Mouse (Mus musculus): ENCODE results near the gene Ttc29. TPM values are rescaled to one million over a fixed set of nuclear protein-coding genes. Genes with fewer than 3 reads are reported as not detected.

The Ttc29 gene
- polyA plus RNA-seq, 1 experiment from 2014 or later = 6.8 TPM

DNA sequence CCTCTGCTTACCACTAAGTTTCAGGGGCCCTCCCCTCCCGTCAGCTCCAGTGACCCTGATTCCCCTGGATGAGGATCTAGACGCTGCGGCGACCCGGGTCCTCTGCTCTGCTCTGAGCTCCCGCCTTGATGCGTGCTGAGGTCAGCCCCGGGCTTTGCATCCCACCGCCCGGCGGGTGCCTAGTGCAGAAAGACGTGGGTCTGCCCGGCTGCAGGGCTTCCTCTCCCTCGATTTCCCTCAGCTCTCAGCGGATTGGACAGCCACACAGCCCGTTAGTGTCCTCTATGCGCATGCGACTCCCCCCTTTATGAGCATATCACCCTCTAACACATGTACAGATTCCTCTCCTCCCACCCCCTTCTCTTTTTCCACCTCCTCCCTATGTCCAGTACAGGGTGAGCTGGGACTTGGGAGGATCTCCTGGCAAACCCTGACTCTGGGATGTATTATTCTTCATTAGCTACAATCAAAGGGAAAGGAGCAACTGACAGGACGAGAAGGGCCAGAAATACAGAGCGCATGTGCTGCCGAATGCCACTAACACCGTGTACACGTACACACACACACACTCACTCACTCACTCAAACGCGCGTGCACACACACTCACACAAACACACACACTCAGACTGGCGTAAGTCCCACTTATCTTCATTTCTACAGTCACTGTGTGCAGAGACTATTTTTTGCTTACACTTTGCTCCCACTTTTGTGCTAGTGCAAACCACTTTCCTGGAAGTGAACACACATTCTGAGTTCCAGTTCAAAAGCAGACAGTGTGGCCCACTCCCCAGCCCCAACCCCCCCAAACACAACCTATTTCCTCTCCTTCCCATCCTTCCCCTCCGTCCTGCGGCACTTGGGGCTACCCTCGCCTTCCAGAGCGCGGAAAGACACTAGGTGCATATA, 224.3 kb downstream of the Ttc29 start:
- no peak for ATAC-seq (ENCODE audit: insufficient number of reproducible peaks, low FRiP score, low TSS enrichment, low read depth)
- Histone ChIP-seq H3K4me2 (replicated peaks) (peak overlapping the region; percentile 58), H3K4me3 (replicated peaks) (peak overlapping the region; percentile 32; the same call in 1 of the 2 replicates), H3K36me3 (no peaks in the 10 kb centered on the region), H3K4me1 (peaks cover 31% of the 10 kb centered on the region), H3K9ac (no peak overlapping the region), H3K9me3 (replicated peaks) (no peaks in the 10 kb centered on the region), H3K27ac (replicated peaks) (no peak overlapping the region), H3K27me3 (peaks cover 91% of the 10 kb centered on the region)
- WGBS = 2% methylated on average over 32 of the region's 32 CpGs

DNA sequence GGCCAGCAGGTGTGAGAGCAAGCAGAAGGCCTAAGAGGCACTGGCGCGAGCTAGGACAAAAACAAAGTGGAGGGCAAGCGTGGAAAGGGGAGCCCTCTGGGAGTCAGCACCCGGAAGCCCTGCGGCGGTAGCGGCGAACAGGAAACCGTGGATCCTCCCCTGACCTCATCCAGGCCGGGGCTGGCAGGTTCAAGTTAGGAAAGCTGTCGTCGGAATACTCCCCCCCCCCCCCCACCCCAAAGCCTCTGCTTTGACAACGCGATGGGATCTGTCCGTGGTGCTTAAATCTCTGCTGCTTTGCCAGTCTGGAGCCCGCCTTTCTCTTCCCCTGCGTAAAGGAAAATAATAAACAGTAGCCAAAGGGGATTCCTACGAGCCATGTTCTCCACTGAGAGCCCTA, 225.0 kb downstream of the Ttc29 start:
- no peak for ATAC-seq (ENCODE audit: insufficient number of reproducible peaks, low FRiP score, low TSS enrichment, low read depth)
- peaks cover 31% of the 10 kb centered on the region for H3K4me1 ChIP-seq
- peak overlapping the region; percentile 14; the same call in 1 of the 2 replicates for H3K4me3 ChIP-seq (replicated peaks)
- H3K9me3 ChIP-seq (replicated peaks) = no peaks in the 10 kb centered on the region
- peaks cover 92% of the 10 kb centered on the region for H3K27me3 ChIP-seq
- H3K36me3 ChIP-seq = no peaks in the 10 kb centered on the region
- no peak overlapping the region for H3K9ac ChIP-seq
- H3K27ac ChIP-seq (replicated peaks) = no peak overlapping the region
- peak overlapping the region; percentile 19; the same call in 1 of the 2 replicates for H3K4me2 ChIP-seq (replicated peaks)
- under 1% methylated on average over 18 of the region's 18 CpGs for WGBS

DNA sequence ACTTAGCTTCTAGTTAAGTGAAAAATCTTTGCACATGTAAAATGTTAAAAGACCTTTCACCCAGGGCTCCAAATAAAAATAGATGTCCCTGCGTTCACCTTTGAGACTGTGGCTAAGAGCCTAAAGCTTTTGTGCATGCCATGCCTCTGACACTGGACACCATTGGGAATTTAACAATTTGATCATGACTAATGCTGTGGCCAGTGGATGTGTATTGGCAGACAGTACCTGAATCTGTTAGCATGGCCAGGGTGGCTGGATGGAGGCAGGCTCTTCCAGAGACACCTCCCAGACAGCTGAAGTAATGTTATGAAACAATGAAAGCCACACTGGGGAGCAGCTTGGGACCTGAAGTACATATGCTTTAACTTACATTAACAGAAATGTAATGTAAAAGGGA, 229.7 kb downstream of the Ttc29 start:
- no peak overlapping the region for H3K27ac ChIP-seq (replicated peaks)
- H3K4me1 ChIP-seq = peaks cover 4% of the 10 kb centered on the region; the same call in 1 of the 2 replicates
- no peak overlapping the region for H3K9ac ChIP-seq
- no peaks in the 10 kb centered on the region for H3K36me3 ChIP-seq
- no peak for ATAC-seq (ENCODE audit: insufficient number of reproducible peaks, low FRiP score, low TSS enrichment, low read depth)
- peaks cover 58% of the 10 kb centered on the region for H3K27me3 ChIP-seq
- 76% methylated on average over 1 of the region's 1 CpGs for WGBS
- H3K4me2 ChIP-seq (replicated peaks) = no peak overlapping the region
- H3K9me3 ChIP-seq (replicated peaks) = no peaks in the 10 kb centered on the region
- H3K4me3 ChIP-seq (replicated peaks) = no peak overlapping the region

Other genes with a start within 250 kb of the Ttc29 start
- gene Pou4f2, start 223.3 kb downstream of the Ttc29 start, polyA plus RNA-seq (2015; fragmentation: Nextera tagmentation; extraction: Ambion mirVana) = 0.07 TPM in 1 of 2 replicates, not detected in the other